Comparison of ENCODE assay signal across 8 mouse cellular contexts in the genomic region with DNA sequence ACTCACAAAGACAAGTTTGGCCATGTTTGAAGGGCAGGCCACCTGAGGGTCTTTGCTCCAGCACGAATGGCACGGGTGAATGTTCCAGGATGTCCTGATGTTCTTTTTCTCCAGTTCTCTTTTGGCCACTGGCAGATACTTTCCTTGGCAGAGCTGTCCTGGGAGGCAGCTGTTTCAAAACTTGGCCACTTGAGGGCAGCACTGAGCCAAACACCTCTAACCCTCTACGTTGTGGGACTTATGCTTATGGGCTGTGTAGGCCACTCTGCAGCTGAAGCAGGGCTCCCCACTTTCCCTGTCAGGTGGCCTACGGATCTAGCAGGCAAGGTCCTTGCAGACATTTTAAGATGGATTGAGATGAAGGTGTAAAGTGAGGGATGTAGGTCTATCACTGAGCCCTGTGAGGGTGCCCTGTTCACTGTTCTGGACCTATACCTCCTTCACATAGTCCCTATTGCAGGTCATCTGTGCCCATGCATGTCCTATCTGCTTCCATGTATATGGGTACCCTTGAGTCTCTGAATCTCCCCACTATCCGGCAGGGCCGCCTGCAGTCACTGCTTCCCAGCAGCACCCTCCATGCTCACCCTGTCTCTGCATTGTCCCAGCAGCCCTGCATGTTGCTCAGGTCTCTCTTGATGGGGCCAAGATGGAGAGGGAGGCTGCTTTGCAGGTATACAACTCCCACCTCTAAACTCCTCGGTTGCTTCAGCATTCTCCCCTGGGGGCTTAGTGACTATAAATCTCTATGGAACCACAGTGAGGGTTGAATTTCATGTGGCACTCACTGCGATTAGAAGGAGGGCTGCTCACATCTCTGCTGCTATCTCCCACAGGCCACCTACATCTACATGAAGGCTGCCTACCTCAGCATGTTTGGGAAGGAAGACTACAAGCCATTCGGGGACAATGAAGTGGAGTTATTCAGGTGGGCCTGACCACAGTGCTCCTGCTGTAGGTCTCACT. TPM values are rescaled to one million over a fixed set of nuclear protein-coding genes. Genes with fewer than 3 reads are reported as not detected.
DNase-seq lines count a peak whose midpoint lies in the region; ATAC-seq and TF ChIP-seq lines count a peak whose summit lies in the region.

No protein-coding gene starts in this region.

- no peak overlapping the region for H3K9ac ChIP-seq in forebrain, embryonic 15.5 days (replicated peaks)
- no peak overlapping the region for H3K9ac ChIP-seq in lung, embryonic 16.5 days (ENCODE audit: low read length)

- no peaks in the 10 kb centered on the region for H3K9me3 ChIP-seq in forebrain, embryonic 15.5 days
- no peaks in the 10 kb centered on the region for H3K9me3 ChIP-seq in hindbrain, embryonic 10.5 days
- H3K9me3 ChIP-seq in lung, embryonic 16.5 days (ENCODE audit: control insufficient read depth, low read length), result no peaks in the 10 kb centered on the region

- no peak overlapping the region for H3K27ac ChIP-seq in forebrain, embryonic 15.5 days (replicated peaks)
- H3K27ac ChIP-seq in hindbrain, embryonic 10.5 days, result no peak overlapping the region
- no peak overlapping the region for H3K27ac ChIP-seq in lung, embryonic 16.5 days (ENCODE audit: low read length)
- H3K27ac ChIP-seq in olfactory bulb, adult 2 months (ENCODE audit: insufficient read depth, low read depth, low read length), result no peak overlapping the region

- no peaks in the 10 kb centered on the region for H3K36me3 ChIP-seq in forebrain, embryonic 15.5 days
- peaks cover 8% of the 10 kb centered on the region; the same call in 1 of the 2 replicates for H3K36me3 ChIP-seq in hindbrain, embryonic 10.5 days
- no peaks in the 10 kb centered on the region for H3K36me3 ChIP-seq in lung, embryonic 16.5 days (ENCODE audit: control insufficient read depth, insufficient read depth, low read length)

- H3K27me3 ChIP-seq in Patski, result no peaks in the 10 kb centered on the region
- no peaks in the 10 kb centered on the region for H3K27me3 ChIP-seq in forebrain, embryonic 15.5 days
- H3K27me3 ChIP-seq in hindbrain, embryonic 10.5 days (ENCODE audit: insufficient read depth, poor library complexity, severe bottlenecking), result no peaks in the 10 kb centered on the region
- no peaks in the 10 kb centered on the region for H3K27me3 ChIP-seq in lung, embryonic 16.5 days (ENCODE audit: control insufficient read depth, insufficient read depth, low read depth, low read length)

- TF ChIP-seq CTCF in Patski (IDR thresholded peaks at IDR 0.05), result peak; percentile 81
- peak; percentile 71; the same call in 1 of the 2 replicates for TF ChIP-seq CTCF in olfactory bulb, adult 2 months (IDR thresholded peaks at IDR 0.05; ENCODE audit: insufficient read depth, low read depth, low read length)

- in situ Hi-C loops in Patski (cut with MboI; ENCODE audit: low pct_unique_long_range_greater_than_20kb), result no loop called here

- no peak for ATAC-seq in Patski
- ATAC-seq in forebrain, embryonic 15.5 days (replicated peaks), result peak; percentile 56
- peak; percentile 77 for ATAC-seq in lung, embryonic 16.5 days (ENCODE audit: low read depth)

- 53% methylated on average over 9 of the region's 9 CpGs for WGBS in forebrain, embryonic 15.5 days
- WGBS in hindbrain, embryonic 10.5 days, result 58% methylated on average over 9 of the region's 9 CpGs
- 53% methylated on average over 9 of the region's 9 CpGs for WGBS in lung, embryonic 16.5 days
- WGBS in olfactory bulb, adult 2 months, result 62% methylated on average over 9 of the region's 9 CpGs

- CTCF ChIA-PET in Patski (lab: Charles Lee), result interaction anchor here (1.1 to 1.5 kb wide), 3 partner anchors 28 to 232 kb away, joined by 3 to 6 read pairs (median 3); no protein-coding TSS in a partner anchor

- no peak for TF ChIP-seq POLR2A in olfactory bulb, adult 2 months (IDR thresholded peaks at IDR 0.05; ENCODE audit: insufficient read depth, low read depth, low read length)

- no peak overlapping the region for H3K4me2 ChIP-seq in forebrain, embryonic 15.5 days (replicated peaks)
- H3K4me2 ChIP-seq in lung, embryonic 16.5 days (ENCODE audit: low read depth, low read length), result no peak overlapping the region

- POLR2A ChIA-PET in Patski (lab: Charles Lee), result no interaction called here

- no peak overlapping the region for H3K4me3 ChIP-seq in forebrain, embryonic 15.5 days
- no peak overlapping the region for H3K4me3 ChIP-seq in hindbrain, embryonic 10.5 days
- no peak overlapping the region for H3K4me3 ChIP-seq in lung, embryonic 16.5 days (ENCODE audit: low read length)
- no peak overlapping the region for H3K4me3 ChIP-seq in olfactory bulb, adult 2 months (ENCODE audit: insufficient read depth, low read depth, low read length)

- DNase-seq in Patski (ENCODE audit: low read depth, low spot score), result no peak
- DNase-seq in cerebellum, adult 11-12 months, result peak; percentile 54
- peak; percentile 71 for DNase-seq in hindbrain, embryonic 10.5 days (ENCODE audit: low spot score)
- DNase-seq in layer of hippocampus, adult 9-10 months (ENCODE audit: low spot score), result peak; percentile 24
- peak; percentile 62 to 65 for DNase-seq in urinary bladder, postnatal 36 days (ENCODE audit: low spot score in 2 of 2)

- no peaks in the 10 kb centered on the region for H3K4me1 ChIP-seq in forebrain, embryonic 15.5 days
- H3K4me1 ChIP-seq in hindbrain, embryonic 10.5 days (replicated peaks), result peaks cover 3% of the 10 kb centered on the region; the same call in 1 of the 2 replicates
- H3K4me1 ChIP-seq in lung, embryonic 16.5 days (replicated peaks; ENCODE audit: control insufficient read depth, insufficient read depth, low read length), result 0 out of 2 replicates have a peak, but pooled peaks cover 3% of the 10 kb centered on the region
- no peaks in the 10 kb centered on the region for H3K4me1 ChIP-seq in olfactory bulb, adult 2 months (ENCODE audit: control insufficient read depth, insufficient read depth, low read length)

RNA-seq across cellular contexts. Expression of gene Ttc39a, which starts 31.8 kb away (rescaled TPM):
- 7.2 TPM for polyA plus RNA-seq in Patski (2021)
- 0.50 and 0.71 TPM in 2 replicates for polyA plus RNA-seq in forebrain, embryonic 15.5 days (2015; fragmentation: Nextera tagmentation; extraction: Ambion mirVana)
- 2.5 and 2.8 TPM in 2 replicates for polyA plus RNA-seq in hindbrain, embryonic 10.5 days (2016; fragmentation: Nextera tagmentation; extraction: Ambion mirVana)
- polyA plus RNA-seq in lung, embryonic 16.5 days (2015; fragmentation: Nextera tagmentation; extraction: Ambion mirVana), result 7.3 and 7.8 TPM in 2 replicates
- not detected in 2 replicates for polyA plus RNA-seq in olfactory bulb, adult 2 months (2012; ENCODE audit: insufficient read depth, insufficient read length, low replicate concordance, missing spikeins)

RNA-seq across cellular contexts. Expression of gene Rnf11, which starts 46.3 kb away (rescaled TPM):
- polyA plus RNA-seq in Patski (2021), result 95.6 TPM
- polyA plus RNA-seq in forebrain, embryonic 15.5 days (2015; fragmentation: Nextera tagmentation; extraction: Ambion mirVana), result 54.6 and 62.6 TPM in 2 replicates
- 23.4 and 30.3 TPM in 2 replicates for polyA plus RNA-seq in hindbrain, embryonic 10.5 days (2016; fragmentation: Nextera tagmentation; extraction: Ambion mirVana)
- 35.9 and 36.2 TPM in 2 replicates for polyA plus RNA-seq in lung, embryonic 16.5 days (2015; fragmentation: Nextera tagmentation; extraction: Ambion mirVana)
- polyA plus RNA-seq in olfactory bulb, adult 2 months (2012; ENCODE audit: insufficient read depth, insufficient read length, low replicate concordance, missing spikeins), result not detected in 2 replicates
